Mouse (Mus musculus): ENCODE data around the gene C2cd4a. TPM values are rescaled to one million over a fixed set of nuclear protein-coding genes. Genes with fewer than 3 reads are reported as not detected.

Gene C2cd4a
- polyA plus RNA-seq, 1 experiment from 2014 or later: 0.33 TPM

Other genes with a start within 250 kb of the C2cd4a start
- gene C2cd4b, start 72.9 kb downstream of the C2cd4a start, polyA plus RNA-seq (2016; fragmentation: Nextera tagmentation; extraction: Ambion mirVana): 0.14 TPM in 1 of 2 replicates, not detected in the other
- gene Vps13c, start 8.1 kb upstream of the C2cd4a start, polyA plus RNA-seq (2016; fragmentation: Nextera tagmentation; extraction: Ambion mirVana): 2.3 and 2.7 TPM in 2 replicates